Mouse (Mus musculus): ENCODE results near the gene Lrrc8b.

The Lrrc8b gene

DNA sequence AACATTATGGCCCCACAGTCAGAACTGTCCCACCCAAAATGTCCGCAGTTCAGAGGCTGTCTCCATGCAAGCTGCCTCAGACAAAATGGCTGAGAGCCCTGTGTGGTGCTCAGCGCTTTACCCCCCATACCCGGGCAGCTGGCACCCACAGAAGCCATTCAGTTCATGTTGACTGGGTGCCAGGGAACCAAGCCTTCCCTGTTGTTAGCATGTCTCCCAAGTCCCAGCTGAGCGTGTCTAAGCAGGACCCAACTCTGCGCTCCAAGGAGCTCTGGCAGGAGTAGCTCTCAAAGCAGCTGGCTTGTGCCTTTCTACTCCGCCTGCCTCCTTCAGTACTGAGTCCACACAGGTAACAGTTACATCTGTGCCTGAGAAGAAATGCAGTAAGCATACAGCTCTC is 68.7 kb downstream of the Lrrc8b start:
- DNase-seq (ENCODE audit: low spot score): no peak

DNA sequence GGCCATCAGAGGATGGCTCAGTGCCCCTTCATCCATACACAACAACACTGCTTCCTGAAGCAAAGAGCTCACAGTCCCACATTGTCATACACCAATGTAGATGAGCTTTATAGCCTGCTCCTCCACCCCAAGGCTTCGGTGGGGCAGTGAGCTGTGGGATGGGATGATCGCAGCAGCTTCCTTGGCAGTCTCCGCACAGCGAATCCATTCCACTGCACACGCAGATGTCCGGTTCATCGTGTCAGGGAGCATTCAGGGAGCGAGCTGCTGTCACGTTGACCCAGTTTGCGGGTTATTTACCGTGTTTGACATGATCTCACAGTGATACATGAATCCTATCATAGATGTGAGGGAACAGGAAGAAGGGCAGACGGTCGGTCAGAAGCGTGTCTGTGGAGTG is 69.3 kb downstream of the Lrrc8b start:
- no peak for DNase-seq (ENCODE audit: low spot score)

DNA sequence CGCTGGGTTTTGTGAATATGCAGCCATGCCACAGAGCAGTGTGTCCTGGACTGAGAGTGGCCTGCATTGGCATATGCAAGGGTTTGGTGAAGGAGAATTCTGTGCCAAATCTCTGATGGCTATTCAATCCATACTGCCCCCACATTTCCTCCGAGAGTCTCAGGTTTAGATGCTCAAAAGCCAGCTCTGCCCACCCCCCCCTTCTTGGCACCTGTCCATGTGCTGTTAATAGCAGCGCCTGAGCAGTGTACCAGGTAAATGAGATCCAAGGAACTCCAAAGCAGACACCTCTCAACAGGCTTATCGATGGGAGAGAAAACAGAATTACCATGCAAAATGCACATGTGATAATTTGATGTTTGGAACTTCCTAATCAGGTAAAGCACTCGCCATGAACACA is 74.6 kb downstream of the Lrrc8b start:
- DNase-seq (ENCODE audit: low spot score): no peak

DNA sequence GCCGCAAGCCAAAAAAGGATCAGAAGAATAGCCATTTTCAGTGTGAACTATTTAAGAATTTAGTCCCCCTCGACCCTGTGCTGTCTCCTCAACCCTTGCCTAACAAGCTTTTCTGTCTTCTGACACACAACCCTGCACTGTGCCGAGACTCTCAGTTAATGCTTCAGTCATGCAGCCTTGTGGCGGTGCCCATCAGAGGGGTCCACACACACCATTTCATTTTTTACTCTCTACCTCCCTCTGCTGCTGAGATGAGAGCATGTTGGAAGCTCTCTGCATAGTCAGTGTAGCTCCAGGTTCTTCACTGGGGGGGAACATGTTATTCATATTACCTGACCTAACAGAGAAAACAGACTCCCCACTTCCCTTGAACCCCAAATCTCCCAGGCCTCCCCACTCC is 75.8 kb downstream of the Lrrc8b start:
- peak; percentile 65 for DNase-seq (ENCODE audit: low spot score)

DNA sequence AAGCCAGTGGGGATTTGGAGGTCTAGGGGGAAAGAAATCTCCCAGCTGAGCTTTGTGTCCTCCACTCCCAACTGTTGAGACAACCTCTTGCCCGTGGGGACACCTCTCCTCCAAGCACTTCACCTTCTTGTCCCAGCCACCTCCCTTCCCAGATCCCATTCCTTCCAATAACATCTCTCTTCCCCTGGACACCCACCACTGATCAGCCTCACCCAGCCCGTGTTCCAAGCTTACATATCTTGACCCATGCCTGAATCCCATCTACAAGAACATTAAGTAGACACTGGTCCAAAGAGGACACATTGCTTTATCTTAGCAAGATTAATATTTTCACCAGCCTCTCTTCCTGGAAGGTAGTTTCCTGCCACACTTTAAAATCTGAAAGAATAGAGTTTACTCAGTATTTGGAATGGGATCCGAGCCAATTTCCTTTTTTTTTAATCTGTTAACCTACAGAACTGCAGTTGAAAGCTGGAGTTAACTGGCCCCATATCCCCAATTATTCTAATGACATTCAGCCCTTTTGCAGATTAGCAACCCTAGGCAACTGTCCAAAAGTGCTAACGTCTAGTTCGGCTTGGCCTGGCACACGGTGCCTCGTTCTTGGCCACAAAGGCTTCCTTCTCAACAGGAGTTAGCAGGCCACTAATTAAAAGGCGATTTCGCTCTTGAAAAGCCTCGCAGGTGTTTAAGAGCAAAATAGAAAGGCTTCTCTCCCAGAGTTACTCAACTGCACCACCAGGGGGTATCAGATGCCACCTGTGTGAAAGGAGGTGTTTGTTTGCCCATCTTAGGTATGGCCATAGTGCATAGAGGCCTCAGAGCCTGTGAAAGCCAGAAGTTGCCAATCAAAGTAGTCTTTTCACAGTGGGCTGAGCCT is 77.0 kb downstream of the Lrrc8b start:
- peak; percentile 53 for DNase-seq (ENCODE audit: low spot score)

DNA sequence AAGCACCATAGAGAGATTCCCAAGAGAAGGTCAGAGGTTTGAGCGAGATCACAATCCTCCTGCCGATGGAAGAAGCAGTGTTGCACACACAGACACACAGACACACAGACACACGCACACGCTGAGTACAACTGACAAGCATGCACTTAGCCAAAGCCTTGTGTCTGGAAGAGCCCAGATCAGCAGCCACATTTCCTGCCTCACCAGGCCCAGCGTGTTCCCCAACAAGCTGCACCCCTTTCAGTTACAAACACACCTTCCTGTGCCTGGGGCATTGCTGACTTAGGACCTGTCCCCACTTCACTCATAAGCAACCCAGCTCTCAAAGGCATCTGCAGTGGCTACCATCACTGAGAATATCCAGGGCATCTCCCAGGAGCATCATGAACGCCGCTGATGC is 77.8 kb downstream of the Lrrc8b start:
- DNase-seq (ENCODE audit: low spot score): no peak

DNA sequence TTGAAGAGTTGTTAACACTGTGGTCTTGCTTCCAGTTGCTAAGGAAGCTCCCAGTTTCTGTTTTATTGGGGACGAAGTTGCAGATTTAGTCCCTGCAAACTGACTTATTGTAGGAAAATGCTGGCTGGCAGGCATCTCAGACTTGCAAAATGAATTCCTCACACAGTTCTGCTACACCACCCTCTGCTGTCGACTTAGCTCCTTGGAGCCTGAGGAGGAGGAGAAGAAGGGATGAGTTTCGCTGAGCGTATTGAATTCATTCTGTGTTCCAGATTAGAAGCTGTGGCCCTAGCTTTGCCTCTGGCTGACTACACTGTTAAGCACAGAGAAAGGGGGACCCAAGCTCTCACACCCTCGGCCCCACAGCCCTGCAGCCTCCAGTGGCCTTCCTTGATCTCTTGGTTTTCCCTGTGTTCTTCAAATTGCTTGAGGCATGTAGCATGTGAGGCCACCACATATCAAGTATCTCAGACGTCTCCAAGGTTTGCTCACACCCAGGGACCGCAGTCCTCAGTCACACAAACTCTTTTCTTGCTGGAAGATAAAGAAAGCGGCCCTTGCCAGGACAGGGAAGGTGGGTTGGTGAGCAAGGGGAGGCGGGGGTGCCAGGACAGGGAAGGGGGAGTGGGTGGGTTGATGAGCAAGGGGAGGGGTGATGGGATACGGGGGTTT is 78.8 kb downstream of the Lrrc8b start:
- no peak for DNase-seq (ENCODE audit: low spot score)

DNA sequence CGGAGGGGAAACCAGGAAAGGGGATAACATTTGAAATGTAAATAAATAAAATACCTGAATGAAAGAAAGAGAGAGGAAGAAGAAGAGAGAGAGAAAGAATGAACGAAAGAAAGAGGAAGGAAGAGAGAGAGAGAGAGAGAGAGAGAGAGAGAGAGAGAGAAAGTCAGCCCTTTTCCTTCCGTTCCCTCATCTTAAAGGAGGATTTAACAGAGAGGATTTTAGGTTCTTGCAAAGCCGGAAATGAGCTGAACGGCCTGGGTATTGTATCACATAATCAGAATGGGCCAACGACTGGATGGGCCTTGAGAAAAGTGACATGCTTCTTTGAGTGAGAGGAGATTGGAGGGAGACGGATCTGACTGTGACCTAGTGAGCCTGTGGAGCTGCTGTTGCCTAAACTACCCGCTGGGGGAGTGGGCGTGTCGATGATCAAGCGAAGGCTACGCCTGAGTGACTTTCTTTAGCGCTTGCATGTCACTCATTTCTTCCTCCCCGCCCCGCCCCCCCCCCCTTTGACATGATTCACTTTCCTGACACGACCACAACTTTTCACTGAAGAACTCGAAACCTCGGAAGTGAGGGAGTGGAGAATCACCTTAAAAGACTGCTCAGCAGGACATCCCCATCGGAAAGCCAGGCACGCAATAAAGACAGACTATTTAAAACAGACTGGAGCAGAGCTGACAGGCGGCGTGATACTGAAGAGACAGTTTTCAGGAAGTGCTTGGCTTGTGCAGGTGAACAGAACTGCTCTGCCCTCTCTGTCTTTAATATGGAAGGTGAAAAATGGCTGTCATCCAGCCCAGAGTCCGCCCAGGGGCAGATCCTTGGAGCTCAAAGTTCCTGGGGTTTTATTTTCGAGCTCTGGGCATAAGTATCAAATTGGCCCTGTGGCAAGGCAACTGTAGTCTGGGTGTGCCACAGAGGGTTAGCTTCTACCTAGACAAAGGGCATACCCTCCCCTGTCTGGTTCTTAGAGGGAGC is 79.6 kb downstream of the Lrrc8b start:
- DNase-seq (ENCODE audit: low spot score): peak; percentile 91

DNA sequence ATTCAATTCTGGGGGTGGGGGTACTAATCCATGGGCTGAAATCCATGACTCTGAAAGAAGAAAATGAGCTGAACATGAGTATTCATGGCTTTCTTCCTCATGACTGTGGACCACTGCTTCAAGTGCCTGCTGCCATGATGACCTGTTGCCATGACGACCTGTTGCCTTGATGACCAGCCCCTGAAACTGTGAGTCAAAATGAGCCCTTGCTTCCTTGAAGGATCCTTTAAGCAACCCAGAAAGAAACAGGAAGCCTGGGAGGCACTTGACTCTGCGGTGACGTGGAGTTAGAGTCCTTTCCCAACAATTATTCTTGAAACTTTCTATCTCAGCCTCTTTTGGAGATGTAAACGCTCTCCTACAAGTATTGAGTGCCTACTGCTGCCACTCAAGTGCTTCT is 80.6 kb downstream of the Lrrc8b start:
- peak; percentile 63 for DNase-seq (ENCODE audit: low spot score)

DNA sequence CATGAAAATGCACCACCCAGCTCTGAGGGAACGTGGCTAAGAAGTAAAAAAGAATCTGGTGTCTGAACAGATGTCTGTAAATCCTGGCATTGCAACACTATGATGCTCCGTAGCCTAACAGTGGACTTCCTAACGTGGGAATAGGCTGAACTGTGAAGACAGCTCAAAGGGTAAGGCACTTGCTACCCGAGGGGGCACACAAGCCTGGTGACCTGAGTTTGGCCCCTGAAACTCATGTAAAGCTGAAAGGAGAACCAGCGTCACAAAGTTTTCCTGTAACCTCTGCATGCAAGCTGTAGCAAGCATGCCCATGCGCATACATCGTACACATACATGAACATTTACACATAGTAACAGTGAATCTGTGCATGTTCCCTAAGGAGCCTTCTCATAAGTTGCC is 81.0 kb downstream of the Lrrc8b start:
- no peak for DNase-seq (ENCODE audit: low spot score)

DNA sequence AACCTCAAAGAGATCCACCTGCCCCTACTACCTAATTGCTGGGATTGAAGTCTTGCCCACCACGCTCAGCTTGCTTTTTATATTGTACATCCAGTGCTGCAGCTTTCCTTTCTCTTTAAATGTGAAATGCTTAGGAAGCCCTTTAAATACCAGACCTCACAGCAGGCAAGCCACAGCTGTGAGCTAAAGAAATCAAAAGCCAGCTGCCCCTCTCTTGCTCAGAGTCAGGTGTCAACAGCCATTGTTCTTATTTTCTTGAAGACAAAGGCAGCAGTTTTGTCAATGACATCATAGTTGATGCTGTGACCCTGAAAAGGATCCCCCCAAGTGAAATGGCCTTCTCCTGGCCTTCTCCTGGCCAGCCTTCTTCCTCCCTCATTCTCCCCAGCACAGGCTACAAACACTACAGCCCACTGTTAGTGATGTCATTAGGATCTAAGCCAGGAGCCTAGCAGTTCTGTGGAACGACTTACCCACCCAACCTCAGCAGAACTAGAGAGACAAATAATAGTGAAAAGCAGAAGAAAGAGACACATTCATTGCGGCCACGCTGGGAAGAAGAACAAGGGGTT is 82.9 kb downstream of the Lrrc8b start:
- peak; percentile 49 for DNase-seq (ENCODE audit: low spot score)

DNA sequence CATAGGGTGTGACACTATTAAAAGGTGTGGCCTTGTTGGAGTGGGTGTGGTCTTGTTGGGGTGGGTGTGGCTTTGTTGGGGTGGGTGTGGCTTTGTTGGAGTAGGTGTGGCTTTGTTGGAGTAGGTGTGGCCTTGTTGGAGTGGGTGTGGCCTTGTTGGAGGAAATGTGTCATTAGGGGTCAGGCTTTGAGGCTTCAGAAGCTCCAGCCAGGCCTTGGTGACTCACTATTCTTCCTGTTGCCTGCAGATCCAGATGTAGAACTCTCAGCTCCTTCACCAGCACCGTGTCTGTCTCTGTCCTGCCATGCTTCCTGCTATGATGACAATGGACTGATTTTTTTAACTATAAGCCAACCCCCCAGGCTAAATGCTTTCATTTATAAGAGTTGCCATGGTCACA is 83.8 kb downstream of the Lrrc8b start:
- no peak for DNase-seq (ENCODE audit: low spot score)

DNA sequence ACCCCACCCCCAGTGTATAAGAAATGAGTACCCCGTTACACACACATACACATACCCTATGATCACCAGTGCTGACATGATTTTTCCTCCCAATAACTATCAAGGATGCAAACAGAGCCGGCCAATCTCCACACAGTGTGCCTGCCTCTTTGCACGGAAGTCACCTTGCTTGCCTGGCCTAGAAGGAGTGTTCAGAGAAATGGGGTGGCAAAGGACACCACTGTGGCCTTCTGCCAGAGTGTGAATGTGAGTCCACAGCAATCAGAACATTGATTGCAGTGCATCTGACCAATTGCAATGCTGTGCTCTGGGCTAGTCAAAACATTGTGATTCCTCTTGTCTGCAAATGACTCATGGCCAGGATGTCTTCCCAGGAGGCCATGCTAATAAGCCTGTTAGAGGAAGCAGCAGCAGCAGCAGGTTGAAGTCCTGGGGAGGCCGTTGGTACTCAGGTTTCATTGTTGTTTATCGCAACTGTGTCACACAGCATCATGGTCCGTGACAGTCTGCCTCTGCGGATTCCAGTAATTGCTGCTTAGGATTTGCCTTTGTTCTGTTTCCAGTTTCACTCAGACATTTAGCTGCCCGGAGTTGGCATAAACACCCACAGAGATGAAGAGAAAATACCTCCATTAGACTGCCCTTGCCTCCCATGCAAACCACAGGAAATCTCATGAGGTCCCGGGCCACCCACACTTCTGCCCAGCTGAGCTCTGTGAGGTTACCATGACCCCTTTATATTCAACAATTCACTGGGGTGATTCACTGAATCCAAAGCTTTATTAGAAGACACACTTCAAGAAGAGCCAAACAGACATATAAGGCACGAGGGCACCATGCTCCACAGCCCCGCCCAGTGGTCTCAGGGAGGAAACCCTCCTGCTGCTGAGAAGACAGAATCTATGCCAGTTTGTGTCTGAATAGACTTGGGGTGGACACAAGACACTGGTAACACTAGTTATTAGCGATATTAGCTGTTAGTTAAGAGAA is 84.9 kb downstream of the Lrrc8b start:
- peak; percentile 49 for DNase-seq (ENCODE audit: low spot score)

DNA sequence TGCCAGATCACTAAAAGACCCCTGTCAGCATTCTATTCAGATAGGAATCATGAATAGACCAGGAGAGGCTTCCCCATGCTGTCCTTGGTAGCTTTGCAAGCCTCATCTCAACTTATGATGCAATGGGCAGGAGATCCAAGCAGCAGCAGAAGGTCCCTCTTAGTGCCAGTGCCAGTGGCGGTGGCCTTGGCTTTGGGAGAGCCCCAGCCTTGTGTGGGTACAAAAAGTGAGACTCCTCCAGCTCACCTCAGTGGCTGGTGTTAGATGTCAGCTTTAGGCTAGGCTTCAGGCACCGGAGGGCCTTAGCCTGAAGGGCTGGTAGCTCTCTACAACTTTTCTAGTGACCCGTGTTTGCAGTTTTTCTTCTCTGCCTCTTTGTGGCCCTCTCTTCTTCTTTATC is 85.6 kb downstream of the Lrrc8b start:
- no peak for DNase-seq (ENCODE audit: low spot score)

DNA sequence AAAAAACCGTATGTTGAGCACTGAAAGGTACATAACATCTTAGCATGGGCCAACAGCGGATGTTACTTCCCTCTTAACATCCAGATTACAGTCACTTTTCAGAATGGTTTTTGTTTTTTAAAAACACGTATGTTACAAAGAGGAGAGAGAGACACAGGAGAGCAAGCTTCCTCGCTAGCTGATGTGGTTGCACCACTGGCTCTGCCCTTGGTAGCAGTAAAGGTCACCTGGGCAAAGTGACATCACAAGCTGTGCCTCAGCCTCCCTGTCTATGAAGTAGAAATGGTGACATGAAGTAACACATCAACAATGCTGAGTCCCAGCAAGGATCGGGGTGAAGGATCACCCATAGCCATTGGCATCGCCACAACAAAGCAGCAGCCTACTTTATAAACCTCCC is 93.2 kb downstream of the Lrrc8b start:
- no peak for DNase-seq (ENCODE audit: low spot score)

DNA sequence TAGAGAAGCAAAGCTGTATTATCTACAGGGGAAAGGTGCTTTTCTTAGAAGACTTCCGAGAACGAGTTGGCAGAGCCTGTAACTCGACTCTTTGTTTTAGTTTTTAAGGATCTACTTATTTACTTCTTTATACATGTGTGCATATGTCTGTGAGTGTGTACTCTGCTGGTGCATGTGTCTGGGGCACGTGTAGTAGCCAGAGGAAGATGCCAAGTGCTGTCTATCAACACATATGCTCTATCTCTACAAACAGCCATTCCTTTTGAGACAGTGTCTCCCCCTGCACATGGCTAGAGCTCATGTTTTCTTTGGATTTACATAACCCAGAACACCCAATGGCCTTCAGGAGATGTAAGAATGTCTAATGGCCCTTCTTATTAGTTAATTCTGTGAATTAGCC is 96.7 kb downstream of the Lrrc8b start:
- no peak for DNase-seq (ENCODE audit: low spot score)

DNA sequence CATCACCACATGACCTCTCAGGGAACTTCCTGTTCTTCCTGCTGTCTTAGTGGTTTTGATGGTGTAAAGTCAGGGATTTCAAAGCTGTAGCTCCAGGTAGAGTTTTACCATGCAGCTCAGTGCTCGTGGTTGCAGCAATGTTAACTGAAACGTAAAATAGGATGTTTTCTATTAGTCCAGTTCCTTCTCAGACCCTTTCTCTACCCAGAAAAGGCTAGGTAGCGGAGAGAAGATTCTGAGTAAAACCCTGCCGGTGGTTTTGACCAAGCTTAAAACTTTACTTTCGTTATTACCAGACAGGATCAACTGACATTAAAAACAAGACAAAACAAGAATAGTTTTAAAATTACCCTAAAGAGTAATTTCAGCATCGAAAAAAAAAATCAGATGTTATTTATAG is 100.0 kb downstream of the Lrrc8b start:
- DNase-seq (ENCODE audit: low spot score): no peak

DNA sequence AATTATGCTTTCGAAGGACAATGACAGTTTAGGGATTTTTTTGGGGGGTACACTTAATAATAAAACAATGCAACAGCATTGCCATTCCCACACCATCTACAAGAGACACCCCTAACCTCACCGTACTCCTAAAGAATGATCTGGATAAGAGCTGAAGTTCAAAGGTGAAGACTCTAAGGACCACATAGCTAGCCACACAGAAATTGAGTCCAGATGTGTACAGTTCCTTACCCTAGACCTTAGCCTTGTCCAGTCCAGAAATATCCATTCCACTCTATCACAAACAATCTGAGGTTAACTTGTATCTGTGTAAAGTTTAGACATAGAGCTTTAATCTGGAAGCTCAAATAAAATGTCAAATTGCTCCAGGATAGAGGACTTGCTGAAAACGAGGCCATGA is 100.7 kb downstream of the Lrrc8b start:
- peak; percentile 69 for DNase-seq (ENCODE audit: low spot score)

DNA sequence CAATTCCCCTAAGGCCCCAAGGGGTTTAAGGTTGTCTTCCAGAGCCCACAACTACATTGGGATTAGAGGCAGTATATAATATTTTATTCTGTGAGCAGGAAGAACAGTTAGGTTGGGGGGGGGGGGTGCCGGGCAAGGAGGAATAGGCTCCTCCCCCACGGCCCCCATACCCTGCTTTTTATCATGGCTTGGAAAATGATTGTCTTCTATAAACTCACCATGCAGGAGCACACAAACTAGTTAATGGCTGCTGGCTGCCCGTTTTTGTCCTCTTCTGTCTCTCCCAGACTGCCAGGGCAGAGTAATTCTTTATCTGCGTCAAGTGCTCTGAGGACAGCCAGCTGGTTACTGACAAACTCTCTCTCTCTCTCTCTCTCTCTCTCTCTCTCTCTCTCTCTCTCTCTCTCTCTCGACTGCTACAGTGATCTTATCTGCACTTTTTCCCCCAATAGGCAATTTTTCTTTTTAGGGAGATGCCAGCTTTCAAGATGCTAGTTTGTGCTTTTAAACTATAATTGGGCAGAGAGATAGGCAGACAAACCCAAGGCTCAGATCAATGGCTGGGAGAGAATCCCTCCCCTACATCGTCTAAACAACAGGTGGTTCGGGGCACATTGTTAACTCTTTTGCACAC is 102.5 kb downstream of the Lrrc8b start:
- DNase-seq (ENCODE audit: low spot score): no peak

DNA sequence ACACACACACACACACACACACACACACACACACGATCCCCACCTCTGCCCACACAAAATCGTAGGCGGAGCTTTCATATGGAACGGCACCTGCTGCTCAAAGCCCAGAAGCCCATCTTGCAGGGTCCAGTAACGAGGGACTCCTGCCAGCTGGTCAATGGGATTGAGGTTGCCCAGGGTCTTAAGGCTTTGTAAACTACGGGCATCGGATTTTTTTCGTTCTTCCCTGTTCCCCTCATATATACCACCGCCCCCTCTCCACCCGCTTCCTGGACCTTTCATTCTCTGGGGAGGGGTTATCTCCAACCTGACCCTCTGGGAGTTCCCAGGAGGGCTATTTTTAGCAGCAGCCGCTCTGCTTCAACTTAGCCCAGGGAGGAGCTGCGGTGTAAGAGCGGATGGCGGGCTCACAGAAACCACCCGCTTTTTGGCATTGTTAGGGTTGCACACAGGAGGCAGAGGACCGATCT is 103.1 kb downstream of the Lrrc8b start:
- no peak for DNase-seq (ENCODE audit: low spot score)

Data from embryo, embryonic 10.5 days (tissue).